Mouse (Mus musculus): ENCODE results near the gene Sass6.
"Not testable (repeated sequence)": the region's sequence is repeated elsewhere in the genome, so short reads cannot be mapped to it uniquely, and the experiment has no call there.

The Sass6 gene

GRCm38 (mm10) chr3:116634091-116634490, 39.3 kb downstream of the Sass6 start:
- DNase-seq, result no peak

GRCm38 (mm10) chr3:116634853-116635252, 40.1 kb downstream of the Sass6 start:
- no peak for DNase-seq

GRCm38 (mm10) chr3:116635799-116636198, 41.0 kb downstream of the Sass6 start:
- no peak for DNase-seq

GRCm38 (mm10) chr3:116637693-116638476, 43.1 kb downstream of the Sass6 start:
- DNase-seq, result no peak

- no peak for DNase-seq
Observed at GRCm38 (mm10) chr3:116638572-116638971, 43.8 kb downstream of the Sass6 start.

- no peak for DNase-seq
Observed at GRCm38 (mm10) chr3:116640024-116640423, 45.2 kb downstream of the Sass6 start.

- no peak for DNase-seq
Observed at GRCm38 (mm10) chr3:116641811-116642371, 47.1 kb downstream of the Sass6 start.

- DNase-seq, result no peak
Observed at GRCm38 (mm10) chr3:116642373-116642772, 47.6 kb downstream of the Sass6 start.

GRCm38 (mm10) chr3:116646387-116646786, 51.6 kb downstream of the Sass6 start:
- DNase-seq, result no peak

DNA sequence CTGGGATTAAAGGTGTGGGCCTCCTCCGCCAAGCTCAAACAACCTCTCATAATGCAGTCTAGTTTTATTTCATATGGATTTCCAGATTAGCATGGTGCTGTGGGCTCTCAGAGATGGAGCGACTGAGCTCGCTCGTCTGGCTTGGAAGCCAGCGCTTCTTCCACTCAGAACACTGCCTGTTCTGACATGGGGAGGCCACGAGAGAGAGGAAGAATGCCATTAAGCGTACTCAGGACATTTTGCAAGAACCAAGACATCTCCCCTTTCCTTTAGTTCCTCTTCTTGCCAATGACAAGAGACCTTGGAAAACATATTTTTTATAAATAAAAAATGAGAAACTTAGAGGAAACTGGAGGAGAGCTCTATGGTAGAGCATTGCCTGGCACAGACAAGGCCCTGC, 54.0 kb downstream of the Sass6 start:
- DNase-seq, result no peak

GRCm38 (mm10) chr3:116650698-116651097, 55.9 kb downstream of the Sass6 start:
- DNase-seq, result no peak

GRCm38 (mm10) chr3:116652033-116652446, 57.3 kb downstream of the Sass6 start:
- DNase-seq, result no peak

GRCm38 (mm10) chr3:116653278-116653945, 58.6 kb downstream of the Sass6 start:
- no peak for DNase-seq

- not testable (repeated sequence) for DNase-seq
Observed at GRCm38 (mm10) chr3:116654051-116654450, 59.3 kb downstream of the Sass6 start.

DNA sequence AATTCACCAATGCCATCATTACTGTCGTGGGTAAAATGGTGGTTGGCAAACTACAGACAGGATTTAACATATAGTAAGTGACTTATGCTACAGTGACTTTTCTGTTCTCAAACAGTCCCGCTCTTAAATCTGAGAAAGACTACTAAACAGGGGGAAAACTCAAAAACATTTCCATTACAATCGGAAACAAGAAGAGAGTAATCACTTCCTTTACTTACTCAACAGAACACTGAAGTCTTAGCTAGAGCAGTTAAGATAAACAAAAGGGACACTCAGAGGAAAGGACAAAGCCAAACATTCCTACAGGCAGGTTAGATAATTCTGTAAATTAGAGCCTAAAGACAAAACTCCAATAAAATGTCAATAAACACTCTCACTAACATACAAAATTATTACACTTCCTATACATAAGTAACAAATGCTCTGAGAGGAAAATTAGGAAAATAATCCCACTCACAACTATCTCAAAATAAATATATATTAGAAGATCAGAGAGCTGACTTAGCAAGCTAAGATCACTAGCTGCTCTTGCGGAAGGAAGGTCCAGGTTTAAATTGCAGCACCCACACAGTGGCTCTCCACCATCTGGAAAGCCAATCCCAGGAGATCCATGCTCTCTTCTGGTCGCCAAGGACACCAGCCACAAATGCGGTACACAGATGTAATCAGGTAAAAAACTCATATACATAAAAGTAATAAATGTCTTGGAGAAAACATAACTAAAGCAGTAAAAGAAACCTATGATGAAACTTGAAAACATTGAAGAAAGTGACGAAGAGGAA, 61.6 kb downstream of the Sass6 start:
- DNase-seq, result no peak

GRCm38 (mm10) chr3:116658928-116659565, 64.3 kb downstream of the Sass6 start:
- peak; percentile 8 for DNase-seq

DNA sequence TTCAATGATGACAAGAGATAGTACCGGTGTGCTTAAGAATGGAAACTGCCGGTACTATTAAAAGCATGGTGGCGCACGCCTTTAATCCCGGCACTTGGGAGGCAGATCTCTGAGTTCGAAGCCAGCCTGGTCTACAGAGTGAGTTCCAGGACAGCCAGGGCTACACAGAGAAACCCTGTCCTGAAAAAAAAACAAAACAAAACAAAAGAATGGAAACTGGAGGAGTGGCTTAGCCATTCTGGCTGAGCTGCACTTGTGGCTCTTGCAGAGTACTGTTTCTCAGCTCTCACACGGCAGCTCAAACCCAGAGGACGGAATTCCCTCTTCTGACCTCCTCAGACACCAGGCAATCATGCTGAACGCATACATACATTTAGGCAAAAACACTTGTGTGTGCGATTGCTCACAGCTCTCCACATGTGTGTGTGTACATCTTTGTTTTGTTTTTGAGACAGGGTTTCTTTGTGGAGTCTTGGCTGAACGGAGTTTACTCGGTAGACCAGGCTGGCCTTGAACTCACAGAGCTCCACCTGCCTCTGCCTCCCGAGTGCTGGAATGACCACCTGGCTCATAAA, 65.2 kb downstream of the Sass6 start:
- no peak for DNase-seq

- no peak for DNase-seq
Observed at GRCm38 (mm10) chr3:116661288-116661869, 66.6 kb downstream of the Sass6 start.

GRCm38 (mm10) chr3:116661870-116662414, 67.2 kb downstream of the Sass6 start:
- no peak for DNase-seq

DNA sequence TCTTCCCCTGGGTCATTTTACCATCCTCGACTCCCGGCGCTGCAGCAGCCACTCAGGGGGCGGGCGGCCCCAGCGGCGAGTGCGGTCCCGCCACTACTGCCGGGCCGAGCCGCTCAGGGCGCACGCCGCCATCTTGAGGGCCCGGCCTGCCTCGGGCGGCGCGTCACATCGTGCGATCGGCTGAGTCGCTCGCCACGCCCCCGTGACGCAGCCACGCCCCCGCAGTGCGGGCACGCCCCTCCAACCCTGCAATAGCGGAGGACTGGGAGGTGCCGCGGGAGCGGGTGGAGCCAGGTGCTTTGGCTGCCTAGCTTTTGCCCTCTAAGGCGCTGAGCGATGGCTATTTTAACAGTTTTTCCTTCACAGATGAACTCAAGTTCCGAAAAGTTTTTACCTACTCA, 67.7 kb downstream of the Sass6 start, which contains the start of gene Mfsd14a:
Gene Mfsd14a (minus strand): TSS at position 215 of the 401 bp plus-strand sequence.
- peak; percentile 98 for DNase-seq

DNA sequence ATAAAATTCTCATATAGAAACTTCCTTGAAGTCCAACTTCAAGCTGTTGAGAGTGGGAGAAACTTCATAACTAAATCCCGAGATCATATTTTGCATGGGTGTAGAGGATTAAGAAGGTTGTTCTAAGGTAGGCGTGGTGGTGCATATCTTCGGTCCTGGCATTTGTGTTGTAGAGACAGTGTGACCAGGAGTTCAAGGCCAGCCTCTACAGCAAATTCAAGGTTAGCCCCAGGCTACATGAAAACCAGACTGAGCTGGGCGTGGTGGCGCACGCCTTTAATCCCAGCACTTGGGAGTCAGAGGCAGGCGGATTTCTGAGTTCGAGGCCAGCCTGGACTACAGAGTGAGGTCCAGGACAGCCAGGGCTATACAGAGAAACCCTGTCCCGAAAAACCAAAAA, 69.5 kb downstream of the Sass6 start:
- DNase-seq, result not testable (repeated sequence)
